Mouse (Mus musculus) urinary bladder, postnatal 14 days (tissue): Measurements from ENCODE around the gene Slc35b3.

ENCODE experiments used
- DNase-seq: peaks from one replicate; pipeline ENCODE4 v3.0.0; 2021; ENCODE audit warnings: low spot score

Gene Slc35b3

GRCm38 (mm10) chr13:38938433-38938832 is 22.2 kb downstream of the Slc35b3 start:
- DNase-seq: no peak

GRCm38 (mm10) chr13:38936860-38937471 is 23.7 kb downstream of the Slc35b3 start:
- no peak for DNase-seq

- no peak for DNase-seq
These were observed 24.7 kb downstream of the Slc35b3 start for GRCm38 (mm10) chr13:38935856-38936446.

GRCm38 (mm10) chr13:38929843-38930578 is 30.7 kb downstream of the Slc35b3 start:
- DNase-seq: no peak

- no peak for DNase-seq
These were observed 38.0 kb downstream of the Slc35b3 start for GRCm38 (mm10) chr13:38922676-38923075.

GRCm38 (mm10) chr13:38921306-38921705 is 39.4 kb downstream of the Slc35b3 start:
- DNase-seq: no peak

- no peak for DNase-seq
These were observed 42.3 kb downstream of the Slc35b3 start for GRCm38 (mm10) chr13:38918188-38918885.

- no peak for DNase-seq
These were observed 43.1 kb downstream of the Slc35b3 start for GRCm38 (mm10) chr13:38917556-38917955.

GRCm38 (mm10) chr13:38914771-38915170 is 45.9 kb downstream of the Slc35b3 start:
- no peak for DNase-seq

- DNase-seq: no peak
These were observed 68.3 kb downstream of the Slc35b3 start for GRCm38 (mm10) chr13:38892364-38892763.
